Mouse (Mus musculus) cerebellum, adult 2 months (tissue): Measurements from ENCODE around the gene Cabp2. TPM values are rescaled to one million over a fixed set of nuclear protein-coding genes. Genes with fewer than 3 reads are reported as not detected.
A peak's percentile ranks its signal among the peaks of the same experiment; 100 is the strongest.

Source experiments
- DNase-seq, 2 experiments: peaks; one replicate each; pipeline ENCODE4 v3.0.0; 2021
- H3K27ac ChIP-seq: fragments of 200-500 bp; 2 replicates; pipeline ENCODE4 v1.5.1; 2012; ENCODE audit warnings: low read length, control low read depth, inconsistent platforms; ENCODE audit not compliant: insufficient read depth
- H3K27me3 ChIP-seq: fragments of 200-500 bp; 2 replicates; pipeline ENCODE4 v1.6.1; 2012; ENCODE audit warnings: inconsistent platforms, mild to moderate bottlenecking, low read length, moderate library complexity; ENCODE audit not compliant: control insufficient read depth, insufficient read depth
- H3K4me1 ChIP-seq: fragments of 200-500 bp; 2 replicates; pipeline ENCODE4 v1.6.1; 2011; ENCODE audit warnings: low read length; ENCODE audit not compliant: control insufficient read depth, insufficient read depth
- H3K4me3 ChIP-seq: fragments of 200-500 bp; replicated peaks from 2 replicates; pipeline ENCODE3; 2011; ENCODE audit warnings: mild to moderate bottlenecking, low read depth, low read length, control low read depth; ENCODE audit not compliant: insufficient read depth
- CTCF ChIP-seq: fragments of 200-500 bp; IDR thresholded peaks from 2 replicates; pipeline ENCODE4 v1.5.1; 2011; ENCODE audit warnings: low read depth, mild to moderate bottlenecking, control low read depth, low read length, moderate library complexity, borderline replicate concordance; ENCODE audit not compliant: insufficient read depth
- POLR2A ChIP-seq: fragments of 200-500 bp; IDR thresholded peaks from 2 replicates; pipeline ENCODE4 v1.6.1; 2011; ENCODE audit warnings: low read length, control low read depth, borderline replicate concordance; ENCODE audit not compliant: insufficient read depth
- WGBS: fragments of 180-500 bp; shearing (Covaris S2); methylation state at CpG from one replicate; pipeline ENCODE4 v1.1.7; 2018; 5-methylcytosine and 5-hydroxymethylcytosine counted together
- polyA plus RNA-seq: library from polyadenylated mRNA; depleted of rRNA; stranded (reverse); fragments of >200 nt; gene quantifications from 2 replicates; pipeline ENCODE4 v1.2.3, GENCODE M21; 2012

The Cabp2 gene
- polyA plus RNA-seq, 1 experiment = 5.5 TPM

DNA sequence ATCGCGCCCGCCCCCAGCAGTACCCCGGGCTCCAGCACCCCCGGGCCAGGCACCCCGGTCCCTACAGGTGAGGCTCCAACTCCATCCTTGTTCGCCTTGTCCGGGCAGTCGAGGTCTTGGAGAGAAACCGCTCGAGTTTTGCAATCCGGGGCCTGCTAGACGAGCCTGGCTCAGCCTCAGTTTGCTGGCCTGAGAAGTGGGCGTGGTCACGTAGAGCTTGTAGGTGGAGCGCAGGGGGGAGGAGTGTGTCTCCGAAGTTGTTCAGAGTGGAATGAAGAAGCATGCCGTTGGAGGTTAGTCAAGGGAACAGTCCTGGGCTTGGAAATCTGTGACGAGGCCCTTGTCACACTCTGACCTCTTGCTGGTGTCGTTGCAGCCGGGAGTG lies 16.1 kb downstream of the Cabp2 start:
- Histone ChIP-seq H3K27me3 (no peaks in the 10 kb centered on the region), H3K27ac (0 out of 2 replicates have a peak overlapping the region, but pooled peaks have one; percentile 8), H3K4me1 (peaks cover 15% of the 10 kb centered on the region; the same call in 1 of the 2 replicates), H3K4me3 (peak overlapping the region; percentile 70)
- no peak for DNase-seq
- WGBS = 1% methylated on average over 21 of the region's 21 CpGs
- no peak for TF ChIP-seq CTCF
- no peak for TF ChIP-seq POLR2A

DNA sequence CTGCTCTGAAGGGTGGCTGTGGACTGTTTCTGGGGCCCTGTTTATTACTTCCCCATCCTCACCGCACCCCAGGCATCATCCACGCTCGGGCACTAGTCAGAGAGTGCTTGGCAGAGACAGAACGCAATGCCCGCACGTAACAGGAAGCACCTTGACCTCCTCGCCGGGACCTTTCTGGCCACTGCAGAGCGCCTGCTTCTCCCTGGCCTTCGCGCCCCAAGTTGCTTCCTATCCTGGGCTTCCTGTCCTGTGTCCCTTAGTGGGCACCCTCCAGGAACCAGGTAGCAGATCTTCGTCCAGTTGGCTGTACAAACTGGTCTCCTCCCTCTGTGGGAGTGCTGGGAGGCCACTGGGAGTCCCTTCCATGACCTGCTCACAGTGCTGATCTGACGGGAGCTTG lies 17.0 kb downstream of the Cabp2 start:
- no peak for TF ChIP-seq POLR2A
- no peak for TF ChIP-seq CTCF
- WGBS = 57% methylated on average over 13 of the region's 13 CpGs
- Histone ChIP-seq H3K4me1 (peaks cover 22% of the 10 kb centered on the region), H3K27ac (peak overlapping the region; percentile 44; the same call in 1 of the 2 replicates), H3K27me3 (no peaks in the 10 kb centered on the region), H3K4me3 (peak overlapping the region; percentile 70)
- DNase-seq = peak; percentile 38 to 53

DNA sequence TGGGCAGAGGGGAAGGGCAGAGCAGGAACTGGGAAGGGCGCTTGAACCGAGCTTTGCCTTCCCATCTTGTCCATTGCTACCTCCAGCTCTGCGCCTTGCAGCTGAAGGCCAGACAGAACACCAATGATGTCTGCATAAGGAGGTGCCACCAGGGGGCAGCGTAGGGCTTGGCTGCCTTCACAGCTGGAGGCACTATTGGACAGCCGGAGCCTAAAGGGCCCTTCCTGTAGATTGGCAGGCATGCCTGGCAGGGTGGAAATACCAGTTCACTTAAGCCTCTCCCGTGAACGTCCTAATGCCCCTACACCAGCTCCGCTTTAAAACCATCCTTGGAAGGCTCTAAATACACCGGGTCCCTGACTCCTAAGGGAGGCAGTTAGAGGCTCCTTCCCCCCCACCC lies 17.7 kb downstream of the Cabp2 start:
- Histone ChIP-seq H3K27me3 (no peaks in the 10 kb centered on the region), H3K4me1 (peaks cover 28% of the 10 kb centered on the region), H3K27ac (peak overlapping the region; percentile 94), H3K4me3 (peak overlapping the region; percentile 38)
- TF ChIP-seq POLR2A = peak; percentile 36; the same call in 1 of the 2 replicates
- TF ChIP-seq CTCF = peak; percentile 94
- peak; percentile 92 to 94 for DNase-seq
- 7% methylated on average over 9 of the region's 9 CpGs for WGBS

DNA sequence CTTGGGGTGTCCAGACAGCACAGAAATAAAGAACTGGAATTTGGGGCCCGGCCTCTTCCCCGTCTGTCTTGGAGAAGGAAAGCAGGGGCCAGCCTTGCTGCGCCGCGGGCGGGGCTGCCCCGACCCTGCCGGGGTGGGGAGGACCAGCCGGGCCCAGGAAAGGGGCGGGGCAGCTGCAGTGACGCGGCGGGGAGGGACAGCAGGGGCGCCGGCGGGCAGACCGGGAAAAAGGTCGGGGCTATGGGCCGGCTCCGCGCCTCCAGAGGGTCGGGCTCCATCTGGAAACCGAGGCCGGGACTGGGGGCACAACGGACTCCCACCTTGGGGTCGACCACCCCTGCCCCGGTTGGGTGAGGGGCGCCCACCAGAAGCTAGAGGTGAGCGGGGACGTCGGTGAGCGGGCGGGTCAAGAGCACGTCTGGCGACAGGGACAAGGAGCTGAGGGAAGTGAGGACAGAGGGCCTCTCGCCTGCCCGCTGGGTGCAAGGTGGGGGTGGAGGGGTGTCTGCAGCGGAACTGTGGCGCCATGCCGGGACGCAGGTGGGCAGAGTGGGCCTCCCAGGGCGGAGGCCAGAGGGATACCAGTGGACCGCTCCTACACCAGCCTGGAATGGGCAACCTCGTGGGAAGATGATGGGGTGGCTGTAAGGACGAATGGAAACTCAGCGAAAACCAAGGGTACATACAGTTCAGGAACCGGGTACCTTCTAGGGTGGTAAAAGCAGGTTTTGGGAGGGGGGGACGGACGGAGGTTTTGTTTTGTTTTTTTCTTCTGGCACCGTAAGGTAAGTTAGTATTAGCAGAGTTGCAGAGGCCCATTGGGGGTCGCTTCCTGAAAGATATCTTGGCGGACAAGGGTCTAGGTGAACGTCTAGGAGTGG lies 18.7 kb downstream of the Cabp2 start, which contains the start of gene Pitpnm1:
Gene Pitpnm1 (plus strand): TSS at position 162 of the 881 bp plus-strand sequence.
- Histone ChIP-seq H3K27ac (peak within 1 kb of the TSS; percentile 94), H3K27me3 (no peaks in the 10 kb centered on the region), H3K4me1 (peaks cover 34% of the 10 kb centered on the region), H3K4me3 (peak within 1 kb of the TSS; percentile 72)
- no peak for TF ChIP-seq POLR2A
- TF ChIP-seq CTCF = no peak
- DNase-seq = peak; percentile 73 to 78
- WGBS = 1% methylated on average over 53 of the region's 53 CpGs

DNA sequence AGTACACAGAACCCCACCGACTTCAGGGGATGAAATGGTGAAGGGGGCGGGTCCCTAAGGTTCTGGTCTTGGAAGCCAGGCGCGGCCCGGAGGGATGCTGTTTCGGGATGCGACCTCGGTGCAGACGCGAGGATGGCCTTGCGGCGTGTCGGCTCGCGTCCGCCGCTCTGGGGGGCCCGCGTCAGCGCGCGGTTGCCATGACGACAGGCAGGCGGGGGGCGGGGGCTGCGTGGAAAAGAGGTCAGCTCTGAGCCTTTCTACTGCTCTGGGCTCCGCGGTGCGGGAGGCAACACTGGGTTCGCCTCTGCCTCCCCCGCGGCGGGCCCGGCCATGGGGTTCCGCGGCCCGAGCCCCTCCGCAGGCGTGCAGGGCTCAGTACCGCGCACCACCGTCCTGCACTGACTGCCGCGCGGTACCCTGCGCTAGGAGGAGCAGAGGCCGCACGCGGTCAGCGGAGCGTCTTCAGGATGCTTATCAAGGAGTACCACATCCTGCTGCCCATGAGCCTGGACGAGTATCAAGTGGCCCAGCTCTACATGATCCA lies 19.4 kb downstream of the Cabp2 start:
- Histone ChIP-seq H3K27me3 (no peaks in the 10 kb centered on the region), H3K4me1 (peaks cover 34% of the 10 kb centered on the region), H3K27ac (peak overlapping the region; percentile 94), H3K4me3 (peak overlapping the region; percentile 72)
- TF ChIP-seq CTCF = no peak
- TF ChIP-seq POLR2A = 0 out of 2 replicates have a peak, but pooled peaks have one; percentile 33
- DNase-seq = peak; percentile 89 to 91
- 1% methylated on average over 51 of the region's 52 CpGs for WGBS

DNA sequence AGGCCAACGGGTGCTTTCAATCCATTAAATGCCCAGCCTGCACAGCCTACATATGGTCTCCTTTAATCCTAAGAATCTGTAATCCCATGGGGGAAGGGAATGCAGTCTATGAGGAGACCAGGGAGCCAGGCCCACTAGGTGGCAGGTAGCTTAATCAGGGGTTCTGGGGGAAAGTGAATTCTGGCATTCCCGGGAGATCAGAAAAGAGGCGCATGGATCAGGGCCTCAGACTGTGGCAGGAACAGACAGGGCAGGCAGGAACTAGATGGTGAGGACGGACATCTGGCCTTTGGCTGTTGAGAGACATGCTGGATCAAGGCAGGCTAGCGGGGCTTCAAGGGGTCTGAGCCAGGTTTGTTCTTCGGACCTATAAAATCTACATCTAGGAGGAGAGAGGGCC lies 20.1 kb downstream of the Cabp2 start:
- Histone ChIP-seq H3K4me1 (peaks cover 34% of the 10 kb centered on the region), H3K27ac (peak overlapping the region; percentile 94), H3K4me3 (peak overlapping the region; percentile 72), H3K27me3 (no peaks in the 10 kb centered on the region)
- DNase-seq = peak; percentile 53 to 61
- TF ChIP-seq POLR2A (no peak), CTCF (no peak)
- 14% methylated on average over 6 of the region's 6 CpGs for WGBS

DNA sequence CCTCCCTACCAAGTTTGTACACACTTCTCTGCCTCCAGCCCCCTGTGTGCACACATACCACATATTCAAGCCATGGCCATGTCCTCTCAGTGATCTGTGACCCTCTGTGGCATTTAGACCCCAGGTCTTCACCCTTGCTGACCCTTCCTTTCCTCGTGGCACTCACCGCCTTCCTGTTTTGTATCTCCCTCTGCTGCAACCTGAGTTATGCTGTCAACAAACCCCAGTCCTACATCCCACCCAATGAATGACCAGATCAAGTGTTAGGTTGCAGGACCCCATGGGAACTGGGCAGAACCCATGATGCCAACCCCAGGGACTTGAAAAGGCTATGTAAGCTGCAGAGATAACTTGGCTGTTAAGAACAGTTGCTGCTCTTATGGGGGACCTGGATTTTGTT lies 20.7 kb downstream of the Cabp2 start:
- TF ChIP-seq POLR2A (no peak), CTCF (no peak)
- 87% methylated on average over 2 of the region's 2 CpGs for WGBS
- Histone ChIP-seq H3K27ac (peak overlapping the region; percentile 94), H3K4me1 (peaks cover 34% of the 10 kb centered on the region), H3K27me3 (no peaks in the 10 kb centered on the region), H3K4me3 (peak overlapping the region; percentile 72)
- no peak for DNase-seq
